Mouse (Mus musculus) cerebellum, adult 2 months (tissue): ENCODE measurements around the gene Gm28551.
"Not testable (repeated sequence)": the region's sequence is repeated elsewhere in the genome, so short reads cannot be mapped to it uniquely, and the experiment has no call there.

Experiments
- CTCF ChIP-seq: fragments of 200-500 bp; IDR thresholded peaks from 2 replicates; pipeline ENCODE4 v1.5.1; 2011; ENCODE audit warnings: low read depth, mild to moderate bottlenecking, control low read depth, low read length, moderate library complexity, borderline replicate concordance; ENCODE audit not compliant: insufficient read depth
- POLR2A ChIP-seq: fragments of 200-500 bp; IDR thresholded peaks from 2 replicates; pipeline ENCODE4 v1.6.1; 2011; ENCODE audit warnings: low read length, control low read depth, borderline replicate concordance; ENCODE audit not compliant: insufficient read depth

GRCm38 (mm10) chr1:53333527-53333926 lies 18.9 kb downstream of the Gm28551 start:
- not testable (repeated sequence) for TF ChIP-seq CTCF, POLR2A
